ENCODE assay signal across 8 mouse cellular contexts in genomic region chr17:8856430-8857371, GRCm38 (mm10).
DNase-seq lines count a peak whose midpoint lies in the region; ATAC-seq and TF ChIP-seq lines count a peak whose summit lies in the region.

No protein-coding gene starts in this region.

- TF ChIP-seq CTCF in gastrocnemius, adult 2 months (IDR thresholded peaks at IDR 0.05): no peak
- TF ChIP-seq CTCF in layer of hippocampus, adult 2 months (conservative IDR thresholded peaks at IDR 0.05): no peak

- H3K27ac ChIP-seq in gastrocnemius, adult 2 months: peak overlapping the region; percentile 74
- H3K27ac ChIP-seq in hindbrain, embryonic 15.5 days (replicated peaks): no peak overlapping the region
- H3K27ac ChIP-seq in liver, embryonic 13.5 days: peak overlapping the region; percentile 23
- no peak overlapping the region for H3K27ac ChIP-seq in layer of hippocampus, adult 2 months

- H3K4me3 ChIP-seq in gastrocnemius, adult 2 months: peak overlapping the region; percentile 36
- 0 out of 2 replicates have a peak overlapping the region, but pooled peaks have one; percentile 15 for H3K4me3 ChIP-seq in hindbrain, embryonic 15.5 days
- H3K4me3 ChIP-seq in liver, embryonic 13.5 days (replicated peaks): peak overlapping the region; percentile 28
- no peak overlapping the region for H3K4me3 ChIP-seq in layer of hippocampus, adult 2 months

- H3K36me3 ChIP-seq in hindbrain, embryonic 15.5 days: no peaks in the 10 kb centered on the region
- H3K36me3 ChIP-seq in liver, embryonic 13.5 days: no peaks in the 10 kb centered on the region

- peak; percentile 51 for DNase-seq in CD4-positive helper T cell, adult 2 months (ENCODE audit: low read depth, low spot score)
- DNase-seq in adrenal gland, postnatal 25 days: peak; percentile 60
- peak; percentile 89 for DNase-seq in gastrocnemius, adult 2 months
- DNase-seq in liver, embryonic 13.5 days: peak; percentile 43
- peak; percentile 50 to 65 for DNase-seq in natural killer cell, adult 2 months (ENCODE audit: low spot score in 2 of 2)
- peak; percentile 89 to 95 for DNase-seq in thymus, postnatal 10 days (ENCODE audit: low spot score in 2 of 2)
- no peak for DNase-seq in layer of hippocampus, adult 2 months (ENCODE audit: low spot score in 2 of 2)

- peak overlapping the region; percentile 32 for H3K4me2 ChIP-seq in hindbrain, embryonic 15.5 days
- peak overlapping the region; percentile 54 for H3K4me2 ChIP-seq in liver, embryonic 13.5 days

- H3K27me3 ChIP-seq in hindbrain, embryonic 15.5 days: no peaks in the 10 kb centered on the region
- no peaks in the 10 kb centered on the region for H3K27me3 ChIP-seq in liver, embryonic 13.5 days

- no peaks in the 10 kb centered on the region for H3K9me3 ChIP-seq in hindbrain, embryonic 15.5 days
- H3K9me3 ChIP-seq in liver, embryonic 13.5 days (replicated peaks): no peaks in the 10 kb centered on the region

- H3K4me1 ChIP-seq in hindbrain, embryonic 15.5 days (replicated peaks): peaks cover 19% of the 10 kb centered on the region
- H3K4me1 ChIP-seq in liver, embryonic 13.5 days (replicated peaks): peaks cover 10% of the 10 kb centered on the region

- H3K9ac ChIP-seq in hindbrain, embryonic 15.5 days: no peak overlapping the region
- H3K9ac ChIP-seq in liver, embryonic 13.5 days: no peak overlapping the region

- no peak for ATAC-seq in hindbrain, embryonic 15.5 days (ENCODE audit: low FRiP score, low read depth)
- ATAC-seq in liver, embryonic 13.5 days (ENCODE audit: low read depth): peak; percentile 72

- WGBS in hindbrain, embryonic 15.5 days: 39% methylated on average over 22 of the region's 22 CpGs
- 22% methylated on average over 22 of the region's 22 CpGs for WGBS in liver, embryonic 13.5 days (ENCODE audit: insufficient replicate concordance)

- intact Hi-C loops in gastrocnemius, adult 2 months (cut with DNase I): no loop called here

Comparison
In these comparisons a context has a peak if more than half of its experiments do, and no peak if none do; other contexts are left out.
1. DNase-seq: peak in CD4-positive helper T cell, adult 2 months (single experiment), adrenal gland, postnatal 25 days (single experiment), gastrocnemius, adult 2 months (single experiment), liver, embryonic 13.5 days (single experiment), natural killer cell, adult 2 months (2 of 2) and thymus, postnatal 10 days (2 of 2); none in layer of hippocampus, adult 2 months (0 of 2).
2. H3K27ac ChIP-seq: peak in gastrocnemius, adult 2 months (single experiment) and liver, embryonic 13.5 days (single experiment); none in hindbrain, embryonic 15.5 days (single experiment) and layer of hippocampus, adult 2 months (single experiment).